Mouse (Mus musculus) left cerebral cortex, adult 6 months (tissue): ENCODE measurements around the gene Pla2g3. TPM values are rescaled to one million over a fixed set of nuclear protein-coding genes. Genes with fewer than 3 reads are reported as not detected.

Experiments
- long read RNA-seq, 2 experiments: library from polyadenylated mRNA; unstranded; transcript quantifications; one replicate each; pipeline ENCODE4 v2.0.0; 2019 to 2020
- polyA plus RNA-seq: library from polyadenylated mRNA; unstranded; fragments of <200 nt; fragmentation: Nextera tagmentation; gene quantifications from 2 replicates; pipeline ENCODE4 v1.2.3, GENCODE M21; 2021

Gene Pla2g3
- 0.73 and 0.81 TPM in 2 replicates for polyA plus RNA-seq
- long read RNA-seq, experiment 1, partial matches to known transcripts: 0 of 17 reads
- long read RNA-seq, experiment 1, other reads (novel, unspliced or antisense): 17 of 17 reads
- long read RNA-seq, experiment 2, partial matches to known transcripts: 0 of 1 reads
- long read RNA-seq, experiment 2, other reads (novel, unspliced or antisense): 1 of 1 reads

DNA sequence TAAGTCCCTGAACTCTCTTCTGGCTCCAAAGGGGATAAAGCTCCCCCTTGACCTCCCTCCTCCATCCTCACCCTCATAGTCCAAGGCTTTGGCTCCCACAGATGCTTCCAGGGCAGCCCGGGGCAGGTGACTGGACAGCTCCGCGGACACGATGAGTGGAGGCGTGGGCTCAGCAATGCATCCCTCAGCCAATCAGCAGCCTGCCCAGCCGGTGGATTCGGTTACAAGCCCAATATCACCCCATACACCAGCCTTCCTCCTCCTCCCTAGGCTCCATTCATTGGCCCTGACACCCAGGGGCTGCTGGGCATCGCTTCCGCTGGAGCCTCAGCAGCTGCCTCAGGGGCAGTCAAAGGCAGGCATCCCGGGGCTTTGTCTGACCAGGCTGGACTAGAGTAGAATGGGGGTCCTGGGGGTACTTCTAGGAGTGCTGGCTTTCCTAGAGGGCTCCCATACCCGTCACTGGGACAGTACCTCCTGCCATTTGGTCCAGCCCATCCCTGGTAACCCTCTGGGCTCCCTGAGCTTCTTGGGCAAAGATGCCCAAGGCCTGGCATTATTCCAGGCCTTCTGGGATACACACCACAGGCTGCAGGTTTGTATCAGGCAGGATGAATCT lies at the start of gene Pla2g3:
TSS of gene Pla2g3 (plus strand) at position 333 of the 619 bp plus-strand sequence.

DNA sequence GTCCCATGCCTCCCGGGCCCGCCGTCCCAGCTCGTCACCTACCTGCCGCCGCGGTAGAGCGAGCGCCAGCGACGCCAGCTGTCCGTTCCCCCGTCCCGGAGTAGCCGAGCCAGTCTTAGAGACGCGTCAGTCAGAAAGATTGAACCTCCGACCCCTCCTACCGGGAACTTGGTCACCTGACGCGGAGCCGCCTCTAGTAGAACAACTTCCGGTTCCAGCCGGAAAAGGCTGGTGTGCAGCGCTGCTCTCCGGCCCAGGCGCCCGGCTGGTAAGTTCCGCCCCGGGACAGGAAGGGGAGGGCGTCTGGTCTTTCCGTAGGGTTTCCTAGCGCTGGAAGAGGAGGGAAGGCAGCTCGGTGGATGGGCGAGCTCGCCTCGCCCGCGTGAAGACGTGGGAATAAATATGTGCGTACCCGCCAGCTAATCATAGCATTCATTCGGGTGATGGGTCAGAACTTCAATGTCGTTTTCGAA lies 35.9 kb upstream of the Pla2g3 start, which contains the start of gene Rnf185:
TSS of gene Rnf185 (minus strand) at position 197 of the 473 bp plus-strand sequence.

DNA sequence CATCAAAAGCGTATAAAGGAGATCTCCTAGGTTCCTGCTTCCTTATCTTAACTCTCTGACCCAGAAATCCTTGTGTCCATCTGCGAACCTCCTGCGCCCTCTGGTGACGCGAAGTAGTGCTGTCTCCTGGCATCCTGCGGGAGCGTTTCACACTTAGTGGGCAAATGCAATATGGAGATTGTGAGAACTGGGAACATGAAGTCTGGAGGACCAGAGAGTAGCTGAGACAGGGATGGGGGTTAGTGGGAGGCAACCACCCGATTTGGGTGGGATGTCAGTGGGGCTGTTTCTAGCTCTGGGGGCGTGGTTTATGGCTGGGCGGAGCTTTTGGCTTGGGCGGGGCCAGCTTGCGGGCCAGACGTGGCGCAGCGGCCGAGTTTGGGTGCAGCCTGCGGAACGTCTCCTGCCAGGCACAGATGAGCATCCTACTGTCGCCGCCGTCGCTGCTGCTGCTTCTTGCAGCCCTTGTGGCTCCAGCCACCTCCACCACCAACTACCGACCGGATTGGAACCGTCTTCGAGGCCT lies 26.5 kb downstream of the Pla2g3 start, which contains the start of gene Selenom:
TSS of gene Selenom (plus strand) at position 156 of the 526 bp plus-strand sequence.

DNA sequence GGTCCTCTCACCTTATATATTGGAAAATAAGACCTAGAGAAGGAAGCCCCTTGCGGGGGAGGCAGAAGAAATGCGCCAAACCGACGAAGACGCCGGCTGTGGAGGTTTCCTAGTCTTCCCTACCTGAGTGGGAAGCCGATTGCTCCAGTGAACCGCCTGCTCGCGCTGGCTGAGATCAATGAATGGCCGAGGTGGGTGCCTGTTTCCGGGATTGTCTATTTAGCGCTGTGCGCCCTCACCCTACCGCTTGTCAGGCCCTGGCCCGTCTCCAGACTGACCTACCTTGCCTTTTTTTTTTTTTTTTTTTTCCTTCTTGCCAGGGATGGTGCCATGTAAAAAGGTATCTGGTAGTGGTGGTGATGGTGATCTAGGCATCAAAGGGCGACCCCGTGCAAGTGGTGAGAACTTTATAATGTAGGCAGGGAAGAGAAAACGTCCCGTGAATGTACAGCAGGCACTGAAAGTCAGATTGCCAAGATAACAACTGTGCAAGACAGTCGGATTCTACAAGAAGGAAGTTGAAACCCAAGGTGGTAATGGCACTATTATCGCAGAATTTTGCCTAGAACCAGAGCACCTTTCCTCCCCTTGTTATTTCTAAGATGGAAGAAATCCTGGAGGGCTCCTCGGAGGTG lies 52.5 kb downstream of the Pla2g3 start, which contains the start of gene Smtn:
TSS of gene Smtn (minus strand) at position 162 of the 635 bp plus-strand sequence.

Other genes with a start within 250 kb of the Pla2g3 start
- 111 and 143 TPM in 2 replicates for gene Drg1, start 221.9 kb upstream of the Pla2g3 start, polyA plus RNA-seq
- 6.7 and 14.5 TPM in 2 replicates for gene Patz1, start 199.4 kb upstream of the Pla2g3 start, polyA plus RNA-seq
- 29.7 and 39.9 TPM in 2 replicates for gene Pik3ip1, start 157.9 kb upstream of the Pla2g3 start, polyA plus RNA-seq
- gene Limk2, start 79.1 kb upstream of the Pla2g3 start, polyA plus RNA-seq: 25.6 and 32.3 TPM in 2 replicates
- 19.2 and 20.9 TPM in 2 replicates for gene Rnf185, start 35.9 kb upstream of the Pla2g3 start, polyA plus RNA-seq
- gene Inpp5j, start 16.5 kb downstream of the Pla2g3 start, polyA plus RNA-seq: 13.9 and 20.3 TPM in 2 replicates
- gene Selenom, start 26.4 kb downstream of the Pla2g3 start, polyA plus RNA-seq: 379 and 433 TPM in 2 replicates
- 1.7 and 1.9 TPM in 2 replicates for gene Smtn, start 52.3 kb downstream of the Pla2g3 start, polyA plus RNA-seq
- 3.9 and 5.5 TPM in 2 replicates for gene Morc2a, start 160.9 kb downstream of the Pla2g3 start, polyA plus RNA-seq